Mouse (Mus musculus): ENCODE measurements around the gene Ebp. TPM values are rescaled to one million over a fixed set of nuclear protein-coding genes. Genes with fewer than 3 reads are reported as not detected.

The Ebp gene
- total RNA-seq (2021) = 10 to 100 TPM; 26.8 to 27.7 TPM
- long read RNA-seq, transcript Ebp-201 (5 exons, 1,743 nt) = major isoform, 22 of 29 reads
- long read RNA-seq, partial matches to known transcripts = 1 of 29 reads
- long read RNA-seq, other reads (novel, unspliced or antisense) = 5 of 29 reads

DNA sequence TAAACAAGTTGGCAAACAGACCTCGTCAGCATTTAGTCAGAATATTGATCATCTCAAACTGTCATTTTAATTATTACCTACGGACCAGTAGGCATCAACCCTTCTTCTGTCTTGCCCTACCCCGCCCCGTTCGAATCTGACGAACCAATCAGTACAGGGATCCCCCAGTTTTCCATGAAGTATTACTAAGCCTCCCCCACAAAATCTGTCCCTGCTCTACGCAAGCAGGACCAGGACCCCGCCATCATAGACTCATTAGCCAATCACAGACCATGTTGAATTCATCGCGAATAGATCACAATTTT is at the start of gene Ebp:
Gene Ebp, minus strand, starts transcription at position 94 of the 305 bp plus-strand sequence.
- DNase-seq (ENCODE audit: low spot score in 2 of 2) = peak in 1 of 2 experiments; percentile 58

DNA sequence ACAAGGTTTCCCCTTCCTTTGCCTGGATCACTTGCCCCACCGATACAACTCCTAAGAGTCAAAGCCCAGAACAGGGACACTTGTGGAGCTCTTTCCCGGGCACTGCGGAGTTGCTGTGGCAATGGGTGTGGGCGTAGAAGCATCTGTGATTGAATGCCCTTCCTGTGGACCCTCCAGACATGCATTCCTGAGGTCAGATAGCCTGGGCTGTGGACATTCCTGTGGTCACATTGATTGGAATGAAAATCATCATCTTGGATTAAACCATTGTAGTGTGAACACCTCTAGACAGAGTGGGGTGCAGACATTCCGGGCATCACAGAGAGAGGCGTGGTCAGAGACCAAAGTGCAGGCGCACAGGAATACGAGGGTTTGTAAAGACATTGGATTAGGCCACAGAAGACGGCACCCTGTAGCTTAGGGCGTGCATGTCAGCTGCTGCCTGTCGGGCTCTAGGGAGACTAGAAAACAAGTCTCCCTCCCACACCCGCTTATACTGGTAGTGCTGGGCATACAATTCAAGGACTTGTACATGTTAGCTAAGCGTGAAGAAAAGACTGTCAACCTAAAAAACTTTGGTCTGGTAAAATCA is 45.6 kb upstream of the Ebp start:
- DNase-seq (ENCODE audit: low spot score in 2 of 2) = no peak

DNA sequence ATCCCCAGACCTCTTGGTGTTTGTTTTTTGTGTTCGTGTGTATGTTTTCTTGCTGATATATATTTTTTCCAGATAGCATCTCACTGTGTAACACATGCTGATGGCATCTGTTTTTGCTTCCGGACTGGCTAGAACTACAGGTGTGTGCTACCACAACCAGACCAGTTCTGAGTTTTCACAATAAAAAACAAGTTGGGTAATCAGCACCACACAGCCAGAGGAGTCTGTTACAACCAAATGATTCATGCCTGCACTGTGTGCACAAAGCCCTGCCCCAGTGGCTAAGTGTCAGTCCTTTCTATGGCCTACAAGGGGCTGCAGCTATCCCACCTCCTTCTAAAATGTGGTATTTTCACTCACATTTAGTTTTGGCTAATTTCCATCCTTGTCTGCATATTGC is 43.4 kb upstream of the Ebp start:
- no peak for DNase-seq (ENCODE audit: low spot score in 2 of 2)

DNA sequence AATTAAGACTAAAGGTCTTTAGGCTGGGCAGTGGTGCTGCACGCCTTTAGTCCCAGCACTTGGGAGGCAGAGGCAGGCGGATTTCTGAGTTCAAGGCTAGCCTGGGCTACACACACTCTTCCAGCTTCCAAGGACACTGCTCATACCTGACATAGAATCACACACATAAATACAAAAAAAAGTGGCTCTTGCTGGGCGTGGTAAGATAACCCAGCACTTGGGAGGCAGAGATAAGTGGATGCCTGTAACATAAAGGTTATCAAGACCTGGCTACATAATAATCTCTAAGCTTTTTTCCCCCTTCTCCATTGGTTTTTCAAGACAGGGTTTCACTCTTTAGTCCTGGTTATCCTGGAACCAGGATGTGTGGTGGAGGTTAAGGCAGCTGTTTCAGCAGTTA is 40.3 kb upstream of the Ebp start:
- DNase-seq (ENCODE audit: low spot score in 2 of 2) = no peak

DNA sequence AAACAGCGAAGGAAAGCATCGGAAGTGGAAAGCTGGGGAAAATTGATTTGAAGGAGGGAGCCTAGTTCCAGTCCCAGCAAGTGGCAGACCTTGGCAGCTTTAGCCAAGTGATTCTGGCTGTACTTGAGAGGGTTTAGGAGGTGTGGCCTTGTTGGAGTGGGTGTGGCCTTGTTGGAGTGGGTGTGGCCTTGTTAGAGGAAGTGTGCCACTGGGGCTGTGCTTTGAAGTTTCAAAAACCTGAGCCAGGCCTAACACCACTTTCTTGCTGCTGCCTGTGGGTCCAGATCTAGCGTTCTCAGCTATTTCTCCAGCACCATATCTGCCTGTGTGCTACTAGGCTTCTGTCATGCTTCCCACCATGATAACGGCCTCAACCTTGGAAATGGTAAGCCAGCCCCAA is 37.0 kb upstream of the Ebp start:
- DNase-seq (ENCODE audit: low spot score in 2 of 2) = no peak

DNA sequence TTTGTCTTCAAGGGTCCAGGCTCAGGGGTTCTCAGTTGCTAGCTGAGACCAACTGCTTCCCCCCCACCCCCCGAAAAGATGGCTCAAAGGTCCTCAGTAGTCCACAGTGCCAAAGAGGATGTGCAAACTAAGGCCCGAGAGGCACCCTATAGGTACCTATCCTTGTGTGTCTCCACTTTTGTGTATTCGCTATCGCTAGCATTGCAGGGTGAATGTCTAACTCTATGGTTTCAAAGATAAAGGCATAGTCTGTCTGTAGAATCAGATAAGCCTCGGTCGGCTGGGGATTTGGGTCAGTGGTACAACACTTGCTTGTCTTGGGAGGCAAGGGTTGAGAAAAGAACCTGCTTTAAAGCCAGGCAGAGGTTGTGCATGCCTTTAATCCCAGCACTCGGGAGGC is 30.2 kb upstream of the Ebp start:
- no peak for DNase-seq (ENCODE audit: low spot score in 2 of 2)

DNA sequence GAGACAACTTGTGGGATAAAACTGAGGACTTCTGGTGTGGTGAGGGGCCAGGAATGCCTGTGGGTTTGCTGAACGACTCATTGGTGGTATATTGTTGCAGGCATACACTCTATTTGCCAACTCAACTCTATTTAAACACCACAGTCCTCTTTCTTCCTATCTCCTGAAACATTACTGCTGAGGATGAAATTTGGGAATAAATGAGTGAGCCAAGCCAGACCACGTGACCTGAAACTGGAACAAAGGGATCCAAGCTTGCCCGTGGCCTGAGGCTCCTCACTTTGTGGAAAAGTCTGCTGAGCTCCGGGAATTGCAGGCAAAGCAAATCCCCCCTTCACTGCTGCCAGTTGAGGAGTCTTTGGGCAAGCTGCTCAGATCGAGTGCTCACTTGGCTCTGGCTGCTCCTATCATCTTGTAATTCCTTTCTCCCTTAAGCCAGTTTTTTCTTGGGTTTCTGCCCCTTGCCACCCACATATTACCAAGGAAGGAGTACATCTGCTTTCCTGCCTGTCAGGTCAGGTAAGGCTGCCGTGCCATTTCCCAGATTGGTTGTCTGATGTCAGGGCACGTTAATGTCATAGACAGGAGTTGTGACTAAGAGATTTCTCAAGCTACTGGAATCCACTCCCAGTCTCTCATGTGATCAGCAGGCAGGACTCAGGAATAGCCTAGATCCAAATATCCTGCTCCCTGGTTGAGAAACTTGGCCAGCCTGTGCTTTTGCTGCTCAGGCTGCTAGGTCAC is 29.5 kb upstream of the Ebp start:
- DNase-seq (ENCODE audit: low spot score in 2 of 2) = peak; percentile 13 to 20

DNA sequence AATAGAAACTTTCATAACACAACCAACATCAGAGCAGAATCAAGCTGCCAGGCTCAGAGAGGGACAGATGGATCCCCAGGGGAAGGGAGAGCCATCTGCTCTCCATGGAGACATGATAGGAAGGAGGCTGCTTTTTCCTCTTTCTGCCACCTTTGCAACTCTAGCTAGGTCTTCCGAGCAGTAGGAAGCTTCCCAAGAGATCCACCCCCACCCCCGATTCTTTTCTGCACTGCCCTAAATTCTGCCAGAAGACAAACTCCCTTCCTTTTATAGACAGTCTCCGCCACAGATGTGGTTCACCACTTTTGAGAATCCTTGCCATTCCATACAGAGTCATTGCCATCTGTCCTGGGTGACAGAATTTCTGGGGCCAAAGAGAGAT is 29.0 kb upstream of the Ebp start:
- peak in 1 of 2 experiments; percentile 22 for DNase-seq (ENCODE audit: low spot score in 2 of 2)

DNA sequence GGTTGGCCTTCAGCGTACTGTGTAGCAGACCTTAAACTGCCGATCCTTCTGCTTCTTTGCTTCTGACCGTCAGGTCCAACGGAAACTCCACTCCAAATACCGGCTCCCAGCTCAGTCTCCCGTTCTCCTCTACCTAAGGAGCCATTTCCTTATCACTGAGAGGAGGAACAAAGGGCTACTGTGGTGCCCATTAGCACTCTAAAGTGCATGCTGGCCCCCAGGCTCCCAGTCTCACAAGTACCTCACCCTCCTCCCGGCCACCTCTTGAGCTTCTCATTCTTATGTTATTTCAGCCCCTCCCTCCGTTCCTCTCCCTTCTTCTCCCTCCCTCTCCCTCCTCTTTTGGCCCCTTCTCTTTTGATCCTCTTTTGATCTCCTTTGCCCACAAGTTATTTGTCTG is 26.3 kb upstream of the Ebp start:
- DNase-seq (ENCODE audit: low spot score in 2 of 2) = no peak

DNA sequence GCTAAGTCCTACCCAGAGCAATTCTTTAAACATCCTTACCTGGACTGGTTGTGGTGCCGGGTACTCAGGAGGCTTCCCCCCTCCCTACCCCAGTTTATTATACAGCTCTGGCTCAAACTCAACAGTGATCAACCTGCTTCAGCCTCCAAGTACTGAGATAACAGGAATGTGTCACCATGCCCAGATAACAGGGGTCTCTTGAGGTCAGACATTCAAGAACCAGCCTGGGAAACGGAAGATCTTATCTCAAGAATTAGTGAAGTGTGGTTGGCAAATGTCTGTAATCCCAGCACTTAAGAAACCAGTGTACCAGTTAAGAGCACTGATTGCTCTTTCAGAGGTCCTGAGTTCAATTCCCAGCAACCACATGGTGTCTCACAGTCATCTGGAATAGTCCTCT is 24.8 kb upstream of the Ebp start:
- no peak for DNase-seq (ENCODE audit: low spot score in 2 of 2)

DNA sequence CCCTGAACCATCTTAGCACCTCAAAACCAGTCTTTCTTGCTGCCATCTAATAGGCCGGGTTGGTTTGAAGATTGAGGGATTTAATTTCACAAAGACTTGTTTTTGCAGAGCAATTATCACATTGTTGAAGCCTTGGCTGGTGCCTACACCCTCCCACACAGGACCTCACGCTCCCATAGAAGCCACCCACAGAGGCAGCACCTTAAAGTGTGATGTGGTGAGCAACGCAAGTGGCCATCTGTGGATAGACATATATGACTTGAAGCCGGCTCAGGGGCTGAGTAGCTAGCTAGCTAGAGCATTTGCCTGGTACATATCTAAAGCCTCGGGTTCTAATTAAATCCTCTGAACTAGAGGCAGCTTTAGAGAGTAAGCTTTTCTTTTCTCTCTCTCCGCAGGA is 24.1 kb upstream of the Ebp start:
- no peak for DNase-seq (ENCODE audit: low spot score in 2 of 2)

DNA sequence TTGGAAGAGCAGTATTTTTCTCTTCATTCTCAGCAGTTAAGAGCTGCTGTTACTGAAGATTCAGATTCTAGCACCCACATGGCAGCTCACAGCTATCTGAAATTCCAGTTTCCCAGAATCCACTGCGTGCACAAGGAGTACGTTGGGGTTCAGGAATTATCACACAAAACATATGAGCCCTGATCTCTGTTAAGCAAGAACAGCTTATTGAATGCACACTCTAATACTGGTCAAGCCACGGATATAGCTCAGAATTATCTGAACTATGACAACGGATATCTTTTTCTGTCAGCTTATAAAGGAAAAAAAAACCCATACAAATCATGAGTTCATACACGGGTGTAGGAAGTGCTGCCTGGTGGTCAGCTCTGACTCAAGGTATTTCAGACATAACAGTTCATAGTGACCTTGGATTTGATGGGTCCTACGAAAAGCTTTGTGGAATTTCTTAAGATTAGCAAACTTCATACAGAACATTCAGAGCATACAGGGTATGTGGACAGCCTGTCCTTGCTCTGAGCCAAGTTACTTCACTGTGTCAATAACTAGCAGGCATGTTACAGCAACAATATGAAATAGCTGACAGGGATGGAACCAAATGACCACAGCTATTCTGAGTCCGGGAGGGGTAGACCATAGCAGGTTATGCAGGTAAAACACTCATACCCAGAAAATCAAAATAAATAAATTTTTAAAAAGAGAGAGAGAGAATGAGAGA is 18.3 kb upstream of the Ebp start:
- no peak for DNase-seq (ENCODE audit: low spot score in 2 of 2)

DNA sequence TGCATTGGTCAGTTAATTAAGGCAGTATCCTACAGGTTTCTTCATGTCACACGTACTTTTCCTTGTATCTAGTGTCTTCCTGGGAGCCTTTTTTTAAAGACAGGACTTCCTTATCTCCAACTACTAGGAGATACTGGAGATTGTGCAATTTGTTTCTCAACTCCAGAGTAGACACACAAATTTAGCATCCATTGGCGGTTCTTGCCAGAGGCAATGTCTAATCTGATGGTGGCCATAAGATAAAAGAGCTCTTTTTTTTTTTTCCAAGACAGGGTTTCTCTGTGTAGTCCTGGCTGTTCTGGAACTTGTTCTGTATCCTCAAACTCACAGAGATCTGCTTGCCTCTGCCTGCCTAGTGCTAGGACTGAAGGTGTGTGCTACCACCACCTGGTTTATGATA is 16.4 kb upstream of the Ebp start:
- DNase-seq (ENCODE audit: low spot score in 2 of 2) = no peak

DNA sequence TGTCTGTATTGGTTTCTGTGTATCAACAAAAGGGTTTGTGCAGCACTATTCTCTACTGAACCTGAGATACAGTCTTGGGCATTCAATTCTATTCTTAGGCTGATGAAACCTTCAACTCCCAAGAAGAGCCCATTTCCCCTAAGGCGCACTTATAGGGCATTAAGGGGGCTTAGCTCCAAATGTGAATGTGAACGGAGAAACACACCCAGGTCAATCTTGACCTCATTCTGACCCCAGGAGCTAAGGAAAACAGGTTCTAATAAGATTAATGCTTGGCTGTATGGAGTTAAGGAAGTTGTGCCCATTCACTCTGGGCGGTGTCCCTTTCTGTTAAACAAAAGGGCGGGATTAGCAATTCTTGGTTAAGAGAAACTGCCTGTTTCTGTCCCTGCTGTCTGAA is 13.9 kb upstream of the Ebp start:
- no peak for DNase-seq (ENCODE audit: low spot score in 2 of 2)

DNA sequence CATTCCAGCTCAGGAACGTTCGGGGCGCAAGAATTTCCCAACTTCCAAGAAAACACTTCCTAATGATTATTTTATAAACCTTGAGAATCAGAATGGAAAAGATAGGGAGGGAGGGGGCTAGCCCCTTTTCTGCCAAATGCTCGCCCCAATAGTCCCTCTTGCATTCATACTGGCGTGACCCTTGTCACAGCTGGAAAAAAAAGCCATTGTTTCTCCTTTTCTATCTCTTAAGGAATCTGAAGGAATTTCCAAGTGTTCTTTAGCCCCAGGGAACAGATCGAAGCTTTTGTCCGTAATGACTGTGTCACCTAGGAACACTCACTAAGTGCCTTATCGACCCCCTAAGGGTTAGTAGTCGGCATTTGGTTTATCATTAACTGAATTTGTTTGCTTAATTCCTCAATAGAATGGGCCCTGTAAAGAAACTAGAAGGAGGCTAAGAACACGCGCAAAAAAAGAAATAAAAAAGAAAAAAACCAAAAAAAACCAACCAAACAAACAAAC is 13.4 kb upstream of the Ebp start:
- DNase-seq (ENCODE audit: low spot score in 2 of 2) = no peak

DNA sequence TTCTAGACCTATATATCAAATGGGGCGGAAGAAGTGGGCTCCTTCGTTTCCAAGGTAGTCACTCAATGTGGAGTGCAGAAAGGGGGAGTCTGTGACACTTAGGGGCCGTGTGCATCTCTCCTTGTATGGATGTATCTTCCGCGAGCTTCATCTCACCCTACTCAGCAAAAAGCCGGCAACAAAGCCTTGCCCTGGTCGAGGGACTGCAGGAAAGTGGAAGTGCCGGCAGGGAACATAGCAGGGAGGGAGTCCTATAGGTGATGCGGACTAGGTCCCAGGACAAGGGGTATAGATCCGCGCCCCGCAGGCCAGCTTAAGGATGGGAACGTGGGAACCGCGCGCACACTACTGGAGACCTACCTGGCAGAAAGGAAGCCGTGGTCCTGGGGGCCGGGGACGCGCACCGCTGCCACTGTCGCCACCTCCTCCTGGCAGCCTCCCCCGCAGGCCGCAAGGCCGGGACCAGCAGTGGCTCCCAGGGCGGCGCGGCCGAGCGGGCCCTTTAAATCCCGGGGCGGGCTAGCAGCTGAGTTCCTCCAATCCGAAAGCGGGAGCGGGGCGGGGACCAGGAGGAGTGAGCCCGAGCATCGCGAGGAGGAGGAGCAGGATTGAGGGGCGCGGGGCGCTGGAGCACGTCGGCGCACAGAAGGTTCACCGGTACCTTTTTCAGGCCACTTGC is 12.8 kb upstream of the Ebp start, which contains the start of gene Porcn:
Gene Porcn, minus strand, starts transcription at position 511 of the 679 bp plus-strand sequence.
- DNase-seq (ENCODE audit: low spot score in 2 of 2) = peak; percentile 70 to 84

DNA sequence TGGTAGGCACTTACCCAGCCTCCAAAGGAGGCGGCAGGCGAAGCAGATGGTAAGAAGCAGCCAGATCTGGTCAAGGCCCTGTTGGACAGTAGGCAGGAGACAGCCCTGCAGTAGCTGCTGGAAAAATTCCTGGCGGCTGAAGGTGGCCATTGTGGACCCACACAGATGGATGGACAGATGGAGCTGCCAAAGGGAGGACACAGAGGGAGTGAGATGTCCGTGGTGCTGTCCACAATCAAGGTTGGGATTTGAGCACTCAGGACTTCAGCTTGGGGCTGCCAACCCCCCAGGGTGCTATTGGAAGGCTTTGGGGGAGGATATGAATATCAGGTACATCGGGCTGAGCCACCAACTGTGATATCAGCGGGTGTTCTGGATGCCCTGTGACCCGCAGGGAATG is 12.2 kb upstream of the Ebp start:
- DNase-seq (ENCODE audit: low spot score in 2 of 2) = no peak

DNA sequence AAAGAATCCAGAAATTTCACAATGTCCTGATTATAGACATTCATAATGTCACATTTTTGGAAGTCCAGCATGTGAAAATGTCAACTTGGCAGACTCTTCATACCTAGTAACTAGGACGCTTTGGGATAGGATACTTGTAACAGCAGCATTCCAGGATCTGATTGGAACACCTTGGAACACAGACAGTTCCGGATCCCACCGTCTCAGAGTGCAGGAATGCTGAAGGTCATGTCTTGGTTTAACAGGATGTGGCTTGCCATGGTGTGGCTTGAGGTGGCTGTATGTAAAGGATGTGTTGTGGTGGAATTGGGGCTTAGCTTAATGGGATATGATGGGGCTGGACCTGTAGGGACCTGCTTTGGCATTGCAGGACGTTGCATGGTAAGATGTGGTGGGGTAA is 11.8 kb upstream of the Ebp start:
- no peak for DNase-seq (ENCODE audit: low spot score in 2 of 2)

DNA sequence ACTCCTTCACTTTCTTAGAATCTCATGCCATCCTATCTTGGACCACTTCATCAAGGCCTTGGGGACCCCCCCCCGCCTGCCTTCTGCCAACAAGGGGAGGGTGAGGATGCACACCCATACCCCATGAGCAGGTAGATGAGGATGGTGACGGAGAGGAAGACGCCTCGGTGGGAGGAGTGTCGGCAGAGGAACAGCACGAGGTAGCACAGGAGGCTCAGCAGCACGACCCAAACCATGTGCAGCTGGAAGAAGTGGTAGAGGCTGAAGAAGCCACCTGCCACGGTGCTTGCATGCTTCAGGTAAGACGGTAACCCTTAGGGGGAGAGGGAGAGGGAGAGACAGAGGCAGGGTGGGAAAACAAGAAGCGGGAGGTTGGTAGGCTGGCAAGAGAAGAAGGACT is 10.8 kb upstream of the Ebp start:
- DNase-seq (ENCODE audit: low spot score in 2 of 2) = no peak

DNA sequence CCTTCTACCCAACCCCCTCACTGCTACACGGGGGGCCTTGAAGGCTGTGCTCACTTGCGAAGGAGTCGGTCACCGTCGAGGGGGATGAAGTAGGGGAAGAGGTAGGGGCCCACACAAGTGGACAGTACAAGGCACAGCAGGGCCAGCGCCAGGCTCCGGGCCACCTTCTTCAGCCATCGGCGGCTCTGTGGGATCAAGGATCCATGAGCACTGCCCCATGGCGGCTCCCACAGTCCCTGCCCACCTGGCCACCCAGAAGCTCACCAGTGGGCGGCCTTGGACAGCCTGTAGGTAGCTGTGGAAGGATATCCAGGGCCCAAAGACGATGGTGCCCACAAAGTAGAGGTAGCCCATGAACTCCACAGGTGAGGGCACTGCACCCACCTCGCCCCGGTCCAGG is 9.8 kb upstream of the Ebp start:
- DNase-seq (ENCODE audit: low spot score in 2 of 2) = no peak

DNA sequence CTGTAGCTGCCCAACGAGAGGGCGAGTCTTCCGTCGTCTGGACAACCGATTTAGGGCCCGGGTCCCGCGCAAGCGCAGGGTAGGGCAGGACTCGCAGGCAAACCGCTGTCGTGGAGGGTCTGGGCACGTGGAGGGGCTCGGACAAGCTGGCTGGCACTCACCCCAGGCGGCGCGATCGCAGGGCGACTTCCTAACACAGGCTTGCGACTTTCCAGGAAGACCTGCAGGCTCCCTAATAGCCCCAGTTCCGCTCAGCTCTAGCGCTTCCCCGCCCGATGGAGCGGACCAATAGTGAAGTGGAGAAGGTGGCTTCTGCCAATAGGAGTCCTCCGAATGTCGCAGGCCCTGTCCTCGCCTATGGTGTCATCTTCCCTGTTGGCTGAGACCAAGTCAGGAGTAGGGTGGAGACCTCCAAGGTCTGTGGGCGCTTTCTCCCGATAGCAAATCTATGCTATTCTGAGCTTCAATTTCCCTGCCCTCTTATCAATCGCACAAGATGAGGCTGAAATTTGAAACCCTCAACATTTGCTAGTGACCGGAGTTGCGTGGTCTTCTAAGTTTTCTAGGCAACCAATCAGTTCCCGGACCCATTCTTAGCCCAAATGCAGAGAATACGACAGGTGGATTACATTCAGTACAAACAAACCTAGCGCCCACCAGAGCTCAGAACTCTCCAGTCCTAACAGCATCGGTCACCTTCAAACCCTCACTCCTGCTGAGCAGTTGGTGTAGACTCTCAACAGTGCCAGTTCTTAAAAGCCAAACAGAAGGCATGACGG is 483 bp downstream of the Ebp start:
- DNase-seq (ENCODE audit: low spot score in 2 of 2) = peak; percentile 71 to 78

Measured in layer of hippocampus, postnatal 10 days (tissue).